Mouse (Mus musculus): ENCODE results near the gene Fibin. TPM values are rescaled to one million over a fixed set of nuclear protein-coding genes. Genes with fewer than 3 reads are reported as not detected.

Fibin gene
- polyA plus RNA-seq, 1 experiment from 2014 or later, result not detected

DNA sequence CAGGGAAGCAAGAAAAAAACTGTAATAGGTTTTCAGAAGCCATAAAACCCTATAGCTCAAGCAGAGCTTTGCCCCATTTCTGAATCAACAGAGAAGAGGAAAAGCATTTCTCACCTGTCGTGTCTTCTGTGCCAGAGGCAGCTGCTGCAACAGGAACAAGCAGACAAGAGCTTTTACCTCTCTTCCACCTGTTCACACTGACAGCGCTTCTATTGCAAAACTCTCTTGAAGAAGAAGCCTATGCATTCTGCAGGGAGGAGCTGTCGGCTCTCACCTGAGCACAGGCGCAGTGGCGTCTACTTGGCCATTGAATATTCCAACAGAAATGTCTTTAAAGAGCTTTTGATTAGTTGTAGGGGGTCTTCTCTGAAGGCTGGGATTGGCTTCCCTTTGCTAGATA, 48.9 kb downstream of the Fibin start:
- CTCF ChIA-PET, result interaction anchor here (1.0 kb wide), 2 partner anchors 10 to 20 kb away, joined by 3 to 4 read pairs; no protein-coding TSS in a partner anchor

DNA sequence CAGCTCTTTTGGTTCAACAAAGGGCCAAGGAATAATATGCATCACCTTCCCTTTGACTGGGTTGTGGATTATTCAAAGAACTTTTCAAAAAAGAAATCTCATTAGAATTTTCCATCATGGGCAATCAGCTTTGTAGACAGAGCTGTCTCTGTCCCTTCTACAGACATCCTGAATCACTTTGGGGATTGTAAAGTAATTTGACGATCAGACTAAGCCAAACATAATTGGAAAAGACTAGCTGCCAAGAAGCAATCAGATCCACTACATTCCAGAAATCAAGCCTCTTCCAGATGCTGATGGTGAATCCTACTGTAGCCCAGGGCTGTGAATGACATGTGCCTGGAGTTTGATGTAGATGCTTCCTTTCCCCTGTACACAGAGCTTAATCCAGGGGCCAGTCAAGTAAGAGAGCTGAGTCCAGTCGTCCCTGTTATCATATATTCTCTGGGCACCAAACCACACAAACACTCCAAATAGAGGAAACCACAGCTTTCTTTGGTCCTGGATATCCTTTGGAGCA, 49.6 kb downstream of the Fibin start:
- ATAC-seq (no peak), DNase-seq (ENCODE audit: low read depth, low spot score) (no peak)
- CTCF ChIA-PET, result interaction anchor here (1.0 kb wide), 1 partner anchor 10 kb away, joined by 4 read pairs; no protein-coding TSS in a partner anchor
- H3K27me3 ChIP-seq, result no peaks in the 10 kb centered on the region
- POLR2A ChIA-PET, result no interaction called here
- no peak for TF ChIP-seq CTCF (IDR thresholded peaks at IDR 0.05)
- in situ Hi-C loops (cut with MboI; ENCODE audit: low pct_unique_long_range_greater_than_20kb), result no loop called here

More for the DNA sequence above, 48.9 kb downstream of the Fibin start:
- TF ChIP-seq CTCF (IDR thresholded peaks at IDR 0.05), result no peak
- in situ Hi-C loops (cut with MboI; ENCODE audit: low pct_unique_long_range_greater_than_20kb), result no loop called here
- DNase-seq (ENCODE audit: low read depth, low spot score) (no peak), ATAC-seq (no peak)
- POLR2A ChIA-PET, result no interaction called here
- no peaks in the 10 kb centered on the region for H3K27me3 ChIP-seq

Other genes starting within 250 kb of the Fibin start
- gene Bbox1, start 48.6 kb downstream of the Fibin start, polyA plus RNA-seq (2021), result not detected
- not detected for gene Slc5a12, start 234.1 kb upstream of the Fibin start, polyA plus RNA-seq (2021)